Mouse (Mus musculus): Measurements from ENCODE around the gene 1520401A03Rik.

1520401A03Rik gene

GRCm38 (mm10) chr17:23699131-23700077, 23.2 kb downstream of the 1520401A03Rik start:
- DNase-seq, result peak; percentile 40

GRCm38 (mm10) chr17:23695801-23696200, 26.8 kb downstream of the 1520401A03Rik start:
- DNase-seq, result no peak

GRCm38 (mm10) chr17:23694491-23694890, 28.1 kb downstream of the 1520401A03Rik start:
- DNase-seq, result no peak

- no peak for DNase-seq
Observed at GRCm38 (mm10) chr17:23683856-23684672, 38.5 kb downstream of the 1520401A03Rik start, which contains the start of gene Cldn9. Gene Cldn9 (minus strand): TSS chr17:23684026.

GRCm38 (mm10) chr17:23683226-23683625, 39.4 kb downstream of the 1520401A03Rik start:
- no peak for DNase-seq

- DNase-seq, result no peak
Observed at GRCm38 (mm10) chr17:23682530-23682929, 40.1 kb downstream of the 1520401A03Rik start.

GRCm38 (mm10) chr17:23682092-23682491, 40.5 kb downstream of the 1520401A03Rik start:
- no peak for DNase-seq

- no peak for DNase-seq
Observed at GRCm38 (mm10) chr17:23681086-23681485, 41.5 kb downstream of the 1520401A03Rik start.

GRCm38 (mm10) chr17:23680336-23680735, 42.2 kb downstream of the 1520401A03Rik start:
- no peak for DNase-seq

- DNase-seq, result no peak
Observed at GRCm38 (mm10) chr17:23679127-23679835, 43.3 kb downstream of the 1520401A03Rik start, which contains the start of gene Cldn6. Gene Cldn6 (plus strand): TSS chr17:23679249.

- DNase-seq, result peak; percentile 71
Observed at GRCm38 (mm10) chr17:23677236-23677679, 45.3 kb downstream of the 1520401A03Rik start, which contains the start of gene Tnfrsf12a. Gene Tnfrsf12a (minus strand): TSS chr17:23677468.

- no peak for DNase-seq
Observed at GRCm38 (mm10) chr17:23676473-23677031, 46.0 kb downstream of the 1520401A03Rik start.

- DNase-seq, result no peak
Observed at GRCm38 (mm10) chr17:23675564-23676281, 46.9 kb downstream of the 1520401A03Rik start.

GRCm38 (mm10) chr17:23675127-23675526, 47.5 kb downstream of the 1520401A03Rik start:
- DNase-seq, result no peak

- no peak for DNase-seq
Observed at GRCm38 (mm10) chr17:23674271-23674952, 48.2 kb downstream of the 1520401A03Rik start.

GRCm38 (mm10) chr17:23673424-23674073, 49.0 kb downstream of the 1520401A03Rik start, which contains the start of the genes Hcfc1r1 and Thoc6:
Gene Hcfc1r1 (plus strand): TSS chr17:23673596.
Gene Thoc6 (minus strand): TSS chr17:23673882.
- DNase-seq, result peak; percentile 92

GRCm38 (mm10) chr17:23672761-23673160, 49.8 kb downstream of the 1520401A03Rik start:
- DNase-seq, result no peak

GRCm38 (mm10) chr17:23671519-23671918, 51.1 kb downstream of the 1520401A03Rik start:
- DNase-seq, result no peak

GRCm38 (mm10) chr17:23670516-23671074, 52.0 kb downstream of the 1520401A03Rik start:
- no peak for DNase-seq

- DNase-seq, result no peak
Observed at GRCm38 (mm10) chr17:23665511-23665910, 57.1 kb downstream of the 1520401A03Rik start.

All from right cerebral cortex, postnatal 4 days (tissue).